Mouse (Mus musculus): ENCODE data around the gene Il6st.

- TF ChIP-seq POLR2A (IDR thresholded peaks at IDR 0.05; ENCODE audit: low read depth, low read length), result no peak
- TF ChIP-seq CTCF (conservative IDR thresholded peaks at IDR 0.05; ENCODE audit: insufficient read depth, insufficient read length, low read depth, low read length), result no peak
These were observed 23.2 kb upstream of the Il6st start for GRCm38 (mm10) chr13:112440668-112441067.
